Mouse (Mus musculus) testis, adult 2 months (tissue): ENCODE data around the gene Srbd1. TPM values are rescaled to one million over a fixed set of nuclear protein-coding genes. Genes with fewer than 3 reads are reported as not detected.
A peak's percentile ranks its signal among the peaks of the same experiment; 100 is the strongest.

Experiments used
- H3K27ac ChIP-seq: fragments of 200-500 bp; 2 replicates; pipeline ENCODE4 v1.5.1; 2012; ENCODE audit warnings: low read depth, low read length; ENCODE audit not compliant: control insufficient read depth, insufficient read depth
- H3K27me3 ChIP-seq: fragments of 200-500 bp; 2 replicates; pipeline ENCODE4 v1.6.1; 2012; ENCODE audit warnings: mild to moderate bottlenecking, low read length, moderate library complexity; ENCODE audit not compliant: control insufficient read depth, insufficient read depth
- H3K36me3 ChIP-seq: fragments of 200-500 bp; 2 replicates; pipeline ENCODE4 v1.6.1; 2012; ENCODE audit warnings: mild to moderate bottlenecking, low read length; ENCODE audit not compliant: control insufficient read depth, insufficient read depth
- H3K4me1 ChIP-seq: fragments of 200-500 bp; 2 replicates; pipeline ENCODE4 v1.6.1; 2012; ENCODE audit warnings: low read length; ENCODE audit not compliant: control insufficient read depth, insufficient read depth
- H3K4me3 ChIP-seq: fragments of 200-500 bp; 2 replicates; pipeline ENCODE4 v1.5.1; 2012; ENCODE audit warnings: low read depth, mild to moderate bottlenecking, low read length, moderate library complexity, mixed read lengths; ENCODE audit not compliant: control insufficient read depth
- CTCF ChIP-seq: fragments of 200-500 bp; IDR thresholded peaks from 2 replicates; pipeline ENCODE4 v1.5.1; 2012; ENCODE audit warnings: low read depth, mild to moderate bottlenecking, inconsistent platforms, low read length, moderate library complexity; ENCODE audit not compliant: control insufficient read depth, insufficient read depth, insufficient replicate concordance
- POLR2A ChIP-seq: fragments of 200-500 bp; IDR thresholded peaks from 2 replicates; pipeline ENCODE4 v1.6.1; 2012; ENCODE audit warnings: low read depth, mild to moderate bottlenecking, inconsistent platforms, low read length, moderate library complexity; ENCODE audit not compliant: control insufficient read depth
- polyA plus RNA-seq: library from polyadenylated mRNA; depleted of rRNA; stranded (reverse); fragments of >200 nt; gene quantifications from 2 replicates; pipeline ENCODE4 v1.2.3, GENCODE M21; 2012

Gene Srbd1
- polyA plus RNA-seq, 1 experiment: 2.5 TPM

GRCm38 (mm10) chr17:86166051-86166566 lies 21.1 kb upstream of the Srbd1 start:
- TF ChIP-seq CTCF (no peak), POLR2A (0 out of 2 replicates have a peak, but pooled peaks have one; percentile 8)

GRCm38 (mm10) chr17:86164416-86164815 lies 19.4 kb upstream of the Srbd1 start:
- Histone ChIP-seq H3K27me3 (0 out of 2 replicates have a peak, but pooled peaks cover 2% of the 10 kb centered on the region), H3K4me1 (peaks cover 30% of the 10 kb centered on the region), H3K4me3 (no peak overlapping the region), H3K36me3 (no peaks in the 10 kb centered on the region), H3K27ac (no peak overlapping the region)
- no peak for TF ChIP-seq CTCF
- TF ChIP-seq POLR2A: no peak

More at GRCm38 (mm10) chr17:86166051-86166566, 21.1 kb upstream of the Srbd1 start:
- Histone ChIP-seq H3K4me1 (peaks cover 30% of the 10 kb centered on the region), H3K27ac (peak overlapping the region; percentile 55), H3K36me3 (no peaks in the 10 kb centered on the region), H3K27me3 (0 out of 2 replicates have a peak, but pooled peaks cover 2% of the 10 kb centered on the region), H3K4me3 (peak overlapping the region; percentile 87)

GRCm38 (mm10) chr17:86162672-86163071 lies 17.7 kb upstream of the Srbd1 start:
- Histone ChIP-seq H3K27me3 (no peaks in the 10 kb centered on the region), H3K36me3 (no peaks in the 10 kb centered on the region), H3K4me1 (peaks cover 22% of the 10 kb centered on the region), H3K4me3 (no peak overlapping the region), H3K27ac (no peak overlapping the region)
- TF ChIP-seq CTCF (no peak), POLR2A (no peak)

- no peaks in the 10 kb centered on the region for H3K27me3 ChIP-seq
- H3K4me1 ChIP-seq: peaks cover 5% of the 10 kb centered on the region
- no peak overlapping the region for H3K4me3 ChIP-seq
- TF ChIP-seq POLR2A (no peak), CTCF (no peak)
- H3K27ac ChIP-seq: no peak overlapping the region
- H3K36me3 ChIP-seq: no peaks in the 10 kb centered on the region
Observed at GRCm38 (mm10) chr17:86156999-86157398, 12.0 kb upstream of the Srbd1 start.

- Histone ChIP-seq H3K27ac (no peak overlapping the region), H3K4me1 (peaks cover under 1% of the 10 kb centered on the region; the same call in 1 of the 2 replicates), H3K4me3 (no peak overlapping the region), H3K27me3 (no peaks in the 10 kb centered on the region), H3K36me3 (no peaks in the 10 kb centered on the region)
- TF ChIP-seq CTCF (no peak), POLR2A (no peak)
Observed at GRCm38 (mm10) chr17:86150867-86151348, 5.9 kb upstream of the Srbd1 start.

GRCm38 (mm10) chr17:86149726-86150125 lies 4.8 kb upstream of the Srbd1 start:
- H3K4me1 ChIP-seq: peaks cover 4% of the 10 kb centered on the region; the same call in 1 of the 2 replicates
- H3K36me3 ChIP-seq: no peaks in the 10 kb centered on the region
- no peak overlapping the region for H3K27ac ChIP-seq
- H3K4me3 ChIP-seq: no peak overlapping the region
- no peaks in the 10 kb centered on the region for H3K27me3 ChIP-seq
- TF ChIP-seq CTCF (no peak), POLR2A (no peak)

GRCm38 (mm10) chr17:86144537-86145078 lies 367 bp downstream of the Srbd1 start:
- H3K4me3 ChIP-seq: peak overlapping the region; percentile 87
- H3K27me3 ChIP-seq: no peaks in the 10 kb centered on the region
- TF ChIP-seq POLR2A (peak; percentile 24; the same call in 1 of the 2 replicates), CTCF (no peak)
- peaks cover 7% of the 10 kb centered on the region for H3K4me1 ChIP-seq
- peaks cover 1% of the 10 kb centered on the region; the same call in 1 of the 2 replicates for H3K36me3 ChIP-seq
- H3K27ac ChIP-seq: peak overlapping the region; percentile 59

GRCm38 (mm10) chr17:86135835-86136234 lies 9.1 kb downstream of the Srbd1 start:
- no peak overlapping the region for H3K27ac ChIP-seq
- no peaks in the 10 kb centered on the region for H3K4me1 ChIP-seq
- H3K27me3 ChIP-seq: no peaks in the 10 kb centered on the region
- no peak overlapping the region for H3K4me3 ChIP-seq
- TF ChIP-seq CTCF: no peak
- no peak for TF ChIP-seq POLR2A
- peaks cover 3% of the 10 kb centered on the region; the same call in 1 of the 2 replicates for H3K36me3 ChIP-seq
